Mouse (Mus musculus): Measurements from ENCODE around the gene Gm5580. TPM values are rescaled to one million over a fixed set of nuclear protein-coding genes. Genes with fewer than 3 reads are reported as not detected.
"Not testable (repeated sequence)": the region's sequence is repeated elsewhere in the genome, so short reads cannot be mapped to it uniquely, and the experiment has no call there.

Gene Gm5580
- total RNA-seq (2022): 1 to 10 TPM; 2.2 to 3.6 (median 2.9) TPM

GRCm38 (mm10) chr6:116550841-116551240 is at the start of gene Gm5580:
Gene Gm5580 (plus strand): TSS chr6:116551141.
- DNase-seq (ENCODE audit: low spot score in 2 of 2): not testable (repeated sequence)

GRCm38 (mm10) chr6:116506302-116507003 is 44.5 kb upstream of the Gm5580 start, which contains the start of gene Olfr212:
Gene Olfr212 (plus strand): TSS chr6:116506516.
- not testable (repeated sequence) for DNase-seq (ENCODE audit: low spot score in 2 of 2)

GRCm38 (mm10) chr6:116514832-116515231 is 36.1 kb upstream of the Gm5580 start:
- DNase-seq (ENCODE audit: low spot score in 2 of 2): no peak

- DNase-seq (ENCODE audit: low spot score in 2 of 2): no peak
Measured at GRCm38 (mm10) chr6:116538156-116538555, 12.8 kb upstream of the Gm5580 start, which contains the start of gene Olfr213. Gene Olfr213 (plus strand): TSS chr6:116538456.

- DNase-seq (ENCODE audit: low spot score in 2 of 2): no peak
Measured at GRCm38 (mm10) chr6:116542500-116542899, 8.4 kb upstream of the Gm5580 start.

GRCm38 (mm10) chr6:116553935-116554334 is 3.0 kb downstream of the Gm5580 start, which contains the start of gene Olfr214:
Gene Olfr214 (plus strand): TSS chr6:116554235.
- no peak for DNase-seq (ENCODE audit: low spot score in 2 of 2)

GRCm38 (mm10) chr6:116554952-116555351 is 4.0 kb downstream of the Gm5580 start:
- DNase-seq (ENCODE audit: low spot score in 2 of 2): no peak

GRCm38 (mm10) chr6:116569834-116570233 is 18.9 kb downstream of the Gm5580 start:
- no peak for DNase-seq (ENCODE audit: low spot score in 2 of 2)

- no peak for DNase-seq (ENCODE audit: low spot score in 2 of 2)
Measured at GRCm38 (mm10) chr6:116584095-116584494, 33.2 kb downstream of the Gm5580 start, which contains the start of gene Olfr215. Gene Olfr215 (minus strand): TSS chr6:116584195.

- DNase-seq (ENCODE audit: low spot score in 2 of 2): not testable (repeated sequence)
Measured at GRCm38 (mm10) chr6:116600969-116601368, 50.0 kb downstream of the Gm5580 start.

Other genes starting within 250 kb of the Gm5580 start
- 10 to 100 TPM; 45.8 to 58.4 (median 53.3) TPM for gene March8, start 213.1 kb upstream of the Gm5580 start, total RNA-seq (2022)
- gene Alox5, start 90.0 kb upstream of the Gm5580 start, total RNA-seq (2022): 1 to 10 TPM; 1.2 to 3.3 (median 1.8) TPM
- gene Olfr211, start 62.0 kb upstream of the Gm5580 start, total RNA-seq (2022): not detected
- under 1 TPM in 2 of 4 experiments, not detected in 2; 0.11 to 0.13 TPM for gene Olfr212, start 44.6 kb upstream of the Gm5580 start, total RNA-seq (2022)
- not detected for gene Olfr213, start 12.7 kb upstream of the Gm5580 start, total RNA-seq (2022)
- gene Olfr214, start 3.1 kb downstream of the Gm5580 start, total RNA-seq (2022): not detected
- not detected for gene Olfr215, start 33.1 kb downstream of the Gm5580 start, total RNA-seq (2022)
- 10 to 100 TPM; 19.5 to 32.6 (median 23.2) TPM for gene Zfp422, start 77.9 kb downstream of the Gm5580 start, total RNA-seq (2022)
- 1 to 10 TPM; 1.7 to 3.3 (median 2.4) TPM for gene Depp1, start 99.5 kb downstream of the Gm5580 start, total RNA-seq (2022)
- gene Rassf4, start 122.8 kb downstream of the Gm5580 start, total RNA-seq (2022): 1 to 10 TPM; 6.2 to 8.6 (median 7.4) TPM
- gene Tmem72, start 165.8 kb downstream of the Gm5580 start, total RNA-seq (2022): 1 to 10 TPM in 2 of 4 experiments, under 1 TPM in 2; 0.28 to 4.4 (median 1.0) TPM